Mouse (Mus musculus): ENCODE data around the gene Pnp2. TPM values are rescaled to one million over a fixed set of nuclear protein-coding genes. Genes with fewer than 3 reads are reported as not detected.
A peak's percentile ranks its signal among the peaks of the same experiment; 100 is the strongest.
"Not testable (repeated sequence)": the region's sequence is repeated elsewhere in the genome, so short reads cannot be mapped to it uniquely, and the experiment has no call there.

Gene Pnp2
- polyA plus RNA-seq, 1 experiment from 2014 or later, result 0.55 TPM

DNA sequence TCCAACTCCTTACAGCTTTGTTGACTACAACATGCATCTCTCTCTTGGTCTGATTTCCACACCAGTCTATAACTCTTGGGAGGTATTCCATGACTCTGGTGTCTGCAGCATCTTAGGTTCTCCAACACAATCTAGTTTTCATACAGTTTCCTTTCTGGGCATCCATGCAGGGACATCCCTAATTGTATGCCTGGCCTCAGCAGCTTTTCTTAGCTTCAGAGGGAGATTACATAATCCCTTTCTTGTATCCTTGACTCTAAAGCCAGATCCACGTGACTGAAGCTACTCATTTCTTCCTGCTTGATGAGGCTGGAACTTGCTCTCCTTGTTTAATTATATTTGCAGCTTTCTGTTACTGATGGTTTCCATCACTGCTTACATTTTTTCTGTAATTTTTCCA is 19.1 kb upstream of the Pnp2 start:
- peaks cover under 1% of the 10 kb centered on the region; the same call in 1 of the 2 replicates for H3K4me1 ChIP-seq (replicated peaks)
- no peaks in the 10 kb centered on the region for H3K36me3 ChIP-seq
- no peak overlapping the region for H3K4me2 ChIP-seq (replicated peaks)
- H3K4me3 ChIP-seq (replicated peaks), result no peak overlapping the region
- no peak for ATAC-seq
- H3K27me3 ChIP-seq, result no peaks in the 10 kb centered on the region
- no peak overlapping the region for H3K9ac ChIP-seq (replicated peaks)
- no peak overlapping the region for H3K27ac ChIP-seq
- WGBS, result 61% methylated on average over 1 of the region's 1 CpGs
- H3K9me3 ChIP-seq, result no peaks in the 10 kb centered on the region

DNA sequence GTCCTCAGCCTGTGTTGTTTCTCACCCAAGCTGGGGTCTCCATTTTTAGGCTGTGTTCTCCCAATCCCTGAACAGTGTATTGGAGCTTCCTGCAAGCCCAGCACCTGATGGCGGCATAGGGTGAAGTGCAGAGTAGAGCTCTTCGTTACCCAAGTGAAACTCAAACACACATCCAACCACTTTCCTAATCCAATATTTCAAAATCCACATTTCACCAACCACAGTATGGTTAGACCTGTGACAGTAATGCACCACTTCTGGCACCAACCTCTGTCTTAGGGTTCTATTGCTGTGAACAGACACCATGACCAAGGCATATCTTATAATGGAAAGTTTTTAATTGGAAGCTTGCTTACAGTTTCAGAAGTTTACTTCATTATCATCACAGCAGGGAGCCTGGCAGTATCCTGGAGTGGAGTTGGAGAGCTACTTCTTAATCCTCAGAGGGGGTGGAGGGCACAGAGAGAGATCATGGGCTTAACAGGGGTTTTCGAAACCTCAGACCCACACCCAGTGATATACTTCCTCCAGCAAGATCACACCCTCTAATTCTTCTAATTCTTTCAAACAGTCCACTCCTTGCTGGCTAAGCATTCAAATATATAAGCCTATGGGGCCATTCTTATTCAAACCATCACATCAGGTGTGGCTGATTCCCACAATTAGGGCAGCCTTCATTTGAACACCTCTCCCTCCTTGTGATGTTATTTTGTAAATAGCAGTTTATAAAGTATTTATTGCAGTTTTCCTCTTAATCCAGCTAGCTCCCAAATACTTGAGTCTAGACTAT is 17.5 kb upstream of the Pnp2 start:
- H3K27me3 ChIP-seq, result no peaks in the 10 kb centered on the region
- no peak for ATAC-seq
- H3K9me3 ChIP-seq, result no peaks in the 10 kb centered on the region
- H3K4me1 ChIP-seq (replicated peaks), result no peaks in the 10 kb centered on the region
- no peak overlapping the region for H3K4me2 ChIP-seq (replicated peaks)
- no peak overlapping the region for H3K27ac ChIP-seq
- 87% methylated on average over 3 of the region's 3 CpGs for WGBS
- H3K36me3 ChIP-seq, result no peaks in the 10 kb centered on the region
- H3K9ac ChIP-seq (replicated peaks), result no peak overlapping the region
- H3K4me3 ChIP-seq (replicated peaks), result no peak overlapping the region

DNA sequence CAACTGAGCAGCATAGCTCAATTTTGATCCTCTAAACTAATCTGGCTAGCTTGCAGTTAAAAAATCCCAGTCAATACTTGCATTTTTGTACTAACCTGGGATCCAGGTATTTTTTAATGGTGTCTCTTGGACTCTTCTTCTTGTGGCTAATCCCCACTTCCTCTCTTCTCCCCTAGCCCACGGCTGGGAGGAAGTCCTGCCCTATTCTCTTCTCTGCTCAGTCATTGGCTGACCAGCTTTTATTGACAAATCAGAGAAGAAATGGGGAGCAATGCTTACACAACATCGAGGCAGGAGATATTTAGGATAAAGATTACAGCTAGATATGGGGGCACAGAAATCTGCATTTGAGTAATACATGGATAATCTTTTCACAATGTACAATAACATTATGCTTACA is 16.9 kb upstream of the Pnp2 start:
- 46% methylated on average over 2 of the region's 2 CpGs for WGBS
- no peaks in the 10 kb centered on the region for H3K36me3 ChIP-seq
- no peaks in the 10 kb centered on the region for H3K9me3 ChIP-seq
- H3K27me3 ChIP-seq, result no peaks in the 10 kb centered on the region
- peaks cover 3% of the 10 kb centered on the region; the same call in 1 of the 2 replicates for H3K4me1 ChIP-seq (replicated peaks)
- H3K9ac ChIP-seq (replicated peaks), result no peak overlapping the region
- ATAC-seq, result no peak
- no peak overlapping the region for H3K4me2 ChIP-seq (replicated peaks)
- no peak overlapping the region for H3K4me3 ChIP-seq (replicated peaks)
- H3K27ac ChIP-seq, result no peak overlapping the region

DNA sequence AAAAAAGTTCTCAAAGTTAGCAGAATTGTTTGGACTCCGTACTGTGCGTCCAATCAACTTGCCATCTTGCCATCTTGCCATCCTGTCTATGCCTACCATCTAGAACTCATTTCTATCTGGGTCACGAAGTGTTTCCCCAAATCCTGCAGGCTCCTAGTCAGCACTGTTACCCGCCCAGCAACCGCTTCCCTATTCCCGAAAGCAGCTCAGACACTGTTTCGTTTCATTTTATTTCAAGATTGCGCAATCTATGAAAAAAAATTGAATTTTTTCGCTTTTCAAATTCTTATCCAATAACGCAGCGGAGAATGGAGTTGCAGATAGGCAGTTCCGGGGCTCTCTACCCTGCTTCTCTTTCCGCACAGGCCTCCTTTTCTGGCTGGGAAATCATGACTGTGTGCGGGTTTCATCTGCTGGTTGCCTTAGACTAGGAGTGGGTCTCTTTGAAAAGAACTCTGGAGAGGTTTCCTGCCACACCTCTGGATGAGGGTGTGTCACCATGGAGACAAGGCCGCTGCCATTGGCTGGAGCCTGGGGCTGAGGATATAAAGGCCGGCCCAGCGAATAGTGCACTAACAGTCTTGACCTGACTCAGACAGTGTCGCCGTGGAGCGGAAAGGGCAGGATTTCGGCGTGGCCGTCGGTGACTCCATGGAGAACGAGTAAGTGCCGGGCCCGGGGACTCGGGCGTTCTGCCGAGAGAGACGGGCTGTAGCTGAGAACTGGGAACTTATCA is 11.7 kb upstream of the Pnp2 start, which contains the start of gene Gm49342:
TSS of gene Gm49342 (plus strand) at position 586 of the 736 bp plus-strand sequence.
- WGBS, result 17% methylated on average over 31 of the region's 31 CpGs
- H3K27me3 ChIP-seq, result no peaks in the 10 kb centered on the region
- ATAC-seq, result peak; percentile 99

DNA sequence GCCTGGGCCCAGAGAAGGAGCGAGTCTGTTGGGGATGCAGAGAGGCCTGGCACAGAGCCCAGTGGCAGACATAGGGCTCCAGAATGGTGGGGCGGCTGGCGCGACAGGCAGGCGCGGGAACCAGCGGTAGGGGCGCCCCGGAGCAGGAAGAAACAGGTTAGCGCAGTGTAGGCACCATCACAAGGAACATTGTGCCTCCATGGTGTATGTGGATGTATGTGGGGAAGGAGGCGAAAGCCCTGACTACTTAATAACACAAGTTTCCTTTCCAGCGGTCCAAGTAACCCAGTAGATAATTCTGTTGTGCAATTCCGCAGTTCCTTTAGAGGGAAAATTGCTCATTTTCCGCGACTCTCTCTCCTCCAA is 11.1 kb upstream of the Pnp2 start:
- Histone ChIP-seq H3K4me3 (replicated peaks) (peak overlapping the region; percentile 48), H3K4me1 (replicated peaks) (peaks cover 12% of the 10 kb centered on the region), H3K4me2 (replicated peaks) (peak overlapping the region; percentile 56), H3K27ac (peak overlapping the region; percentile 81), H3K9ac (replicated peaks) (peak overlapping the region; percentile 56)
- H3K36me3 ChIP-seq, H3K9me3 ChIP-seq, H3K27me3 ChIP-seq: not testable (repeated sequence)
- under 1% methylated on average over 15 of the region's 15 CpGs for WGBS
- ATAC-seq, result peak; percentile 97

More for the DNA sequence above, 11.7 kb upstream of the Pnp2 start, which contains the start of gene Gm49342:
- no peaks in the 10 kb centered on the region for H3K36me3 ChIP-seq
- no peaks in the 10 kb centered on the region for H3K9me3 ChIP-seq
- H3K4me3 ChIP-seq (replicated peaks), result peak within 1 kb of the TSS; percentile 48
- peak within 1 kb of the TSS; percentile 81 for H3K27ac ChIP-seq
- peaks cover 12% of the 10 kb centered on the region for H3K4me1 ChIP-seq (replicated peaks)
- H3K9ac ChIP-seq (replicated peaks), result peak within 1 kb of the TSS; percentile 56
- peak within 1 kb of the TSS; percentile 56 for H3K4me2 ChIP-seq (replicated peaks)

DNA sequence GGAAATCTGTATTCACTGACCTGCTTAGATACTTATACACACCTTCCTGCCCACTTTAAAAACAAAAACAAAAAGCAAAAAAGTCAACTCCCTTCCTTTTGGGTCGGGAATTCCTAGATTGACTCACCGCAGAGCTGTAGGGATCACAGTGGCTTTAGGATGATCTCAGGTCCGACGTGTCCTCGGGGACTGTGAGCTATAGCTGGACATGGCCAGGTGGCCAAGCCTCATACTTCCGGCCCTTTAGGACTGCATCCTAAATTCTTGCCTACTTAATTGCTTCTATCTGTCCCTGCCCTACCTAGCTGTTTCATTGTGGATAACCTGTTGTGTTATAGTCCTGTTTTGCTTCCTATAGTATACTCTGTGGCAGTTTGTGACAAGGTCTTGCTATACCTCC is 10.7 kb upstream of the Pnp2 start:
- ATAC-seq, result 0 out of 2 replicates have a peak, but pooled peaks have one; percentile 20

DNA sequence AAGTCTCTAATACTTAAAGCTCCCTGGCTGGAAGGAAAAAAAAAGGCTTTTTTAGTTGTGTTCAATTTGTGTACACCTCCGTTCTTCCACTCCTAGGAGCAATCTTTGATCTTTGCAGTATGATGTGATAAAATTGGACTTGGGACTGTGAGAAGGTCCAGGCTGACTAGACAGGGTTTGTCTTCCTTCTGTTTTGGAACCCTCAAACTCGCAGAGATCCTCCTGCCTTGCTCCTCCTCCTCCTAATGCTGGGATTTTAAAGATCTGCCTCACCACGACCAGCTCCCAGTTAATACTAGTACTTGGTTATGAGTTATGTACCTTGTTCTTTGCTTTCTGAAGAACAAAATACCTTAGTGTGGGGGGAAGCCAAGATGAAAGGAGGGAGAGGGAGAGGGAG is 10.3 kb upstream of the Pnp2 start:
- 25% methylated on average over 3 of the region's 3 CpGs for WGBS
- Histone ChIP-seq H3K9ac (replicated peaks) (peak overlapping the region; percentile 56), H3K4me2 (replicated peaks) (peak overlapping the region; percentile 56), H3K4me1 (replicated peaks) (peaks cover 12% of the 10 kb centered on the region), H3K4me3 (replicated peaks) (peak overlapping the region; percentile 48)
- not testable (repeated sequence) for ATAC-seq, H3K27me3 ChIP-seq, H3K9me3 ChIP-seq, H3K27ac ChIP-seq, H3K36me3 ChIP-seq

More for the DNA sequence above, 10.7 kb upstream of the Pnp2 start:
- not testable (repeated sequence) for H3K9me3 ChIP-seq, H3K36me3 ChIP-seq, H3K27me3 ChIP-seq
- Histone ChIP-seq H3K4me1 (replicated peaks) (peaks cover 12% of the 10 kb centered on the region), H3K4me2 (replicated peaks) (peak overlapping the region; percentile 56), H3K9ac (replicated peaks) (peak overlapping the region; percentile 56), H3K27ac (peak overlapping the region; percentile 81), H3K4me3 (replicated peaks) (peak overlapping the region; percentile 48)
- WGBS, result 8% methylated on average over 6 of the region's 6 CpGs

DNA sequence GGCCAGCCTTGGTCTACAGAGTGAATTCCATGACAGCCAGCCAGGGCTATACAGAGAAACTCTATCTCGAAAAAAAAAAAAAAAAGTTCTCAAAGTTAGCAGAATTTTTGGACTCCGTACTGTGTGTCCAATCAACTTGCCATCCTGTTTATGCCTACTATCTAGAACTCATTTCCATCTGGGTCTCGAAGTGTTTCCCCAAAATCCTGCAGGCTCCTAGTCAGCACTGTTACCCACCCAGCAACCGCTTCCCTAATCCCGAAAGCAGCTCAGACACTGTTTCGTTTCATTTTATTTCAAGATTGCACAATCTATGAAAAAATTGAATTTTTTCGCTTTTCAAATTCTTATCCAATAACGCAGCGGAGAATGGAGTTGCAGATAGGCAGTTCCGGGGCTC is 305 bp upstream of the Pnp2 start:
- WGBS, result 94% methylated on average over 10 of the region's 10 CpGs
- Histone ChIP-seq H3K36me3 (peaks cover 9% of the 10 kb centered on the region), H3K4me2 (replicated peaks) (no peak overlapping the region), H3K9me3 (no peaks in the 10 kb centered on the region), H3K27ac (no peak overlapping the region), H3K4me1 (replicated peaks) (no peaks in the 10 kb centered on the region), H3K27me3 (no peaks in the 10 kb centered on the region), H3K9ac (replicated peaks) (no peak overlapping the region), H3K4me3 (replicated peaks) (no peak overlapping the region)
- no peak for ATAC-seq

DNA sequence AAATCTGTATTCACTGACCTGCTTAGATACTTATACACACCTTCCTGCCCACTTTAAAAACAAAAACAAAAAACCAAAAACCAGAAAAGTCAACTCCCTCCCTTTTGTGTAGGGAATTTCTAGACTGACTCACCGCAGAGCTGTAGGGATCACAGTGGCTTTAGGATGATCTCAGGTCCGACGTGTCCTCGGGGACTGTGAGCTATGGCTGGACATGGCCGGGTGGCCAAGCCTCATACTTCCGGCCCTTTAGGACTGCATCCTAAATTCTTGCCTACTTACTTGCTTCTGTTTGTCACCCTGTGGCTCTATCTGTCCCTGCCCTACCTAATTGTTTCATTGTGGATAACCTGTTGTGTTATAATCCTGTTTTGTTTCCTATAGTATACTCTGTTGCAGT is 932 bp downstream of the Pnp2 start:
- WGBS, result 78% methylated on average over 6 of the region's 6 CpGs
- not testable (repeated sequence) for H3K9ac ChIP-seq (replicated peaks); H3K9me3 ChIP-seq; H3K4me2 ChIP-seq (replicated peaks); H3K27ac ChIP-seq; H3K27me3 ChIP-seq; H3K4me3 ChIP-seq (replicated peaks); ATAC-seq; H3K4me1 ChIP-seq (replicated peaks); H3K36me3 ChIP-seq

DNA sequence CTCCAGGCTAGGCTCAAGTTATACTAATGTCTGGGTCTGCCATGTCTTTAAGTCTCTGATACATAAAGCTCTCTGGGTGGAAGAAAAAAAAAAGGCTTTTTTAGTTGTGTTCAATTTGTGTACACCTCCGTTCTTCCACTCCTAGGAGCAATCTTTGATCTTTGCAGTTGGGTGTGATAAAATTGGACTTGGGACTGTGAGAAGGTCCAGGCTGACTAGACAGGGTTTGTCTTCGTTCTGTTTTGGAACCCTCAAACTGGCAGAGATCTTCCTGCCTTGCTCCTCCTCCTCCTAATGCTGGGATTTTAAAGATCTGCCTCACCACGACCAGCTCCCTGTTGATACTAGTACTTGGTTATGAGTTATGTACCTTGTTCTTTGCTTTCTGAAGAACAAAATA is 1.4 kb downstream of the Pnp2 start:
- not testable (repeated sequence) for H3K36me3 ChIP-seq; H3K4me1 ChIP-seq (replicated peaks); H3K9me3 ChIP-seq; ATAC-seq; H3K9ac ChIP-seq (replicated peaks); H3K27ac ChIP-seq; H3K4me2 ChIP-seq (replicated peaks); H3K27me3 ChIP-seq; H3K4me3 ChIP-seq (replicated peaks)
- 74% methylated on average over 3 of the region's 3 CpGs for WGBS

DNA sequence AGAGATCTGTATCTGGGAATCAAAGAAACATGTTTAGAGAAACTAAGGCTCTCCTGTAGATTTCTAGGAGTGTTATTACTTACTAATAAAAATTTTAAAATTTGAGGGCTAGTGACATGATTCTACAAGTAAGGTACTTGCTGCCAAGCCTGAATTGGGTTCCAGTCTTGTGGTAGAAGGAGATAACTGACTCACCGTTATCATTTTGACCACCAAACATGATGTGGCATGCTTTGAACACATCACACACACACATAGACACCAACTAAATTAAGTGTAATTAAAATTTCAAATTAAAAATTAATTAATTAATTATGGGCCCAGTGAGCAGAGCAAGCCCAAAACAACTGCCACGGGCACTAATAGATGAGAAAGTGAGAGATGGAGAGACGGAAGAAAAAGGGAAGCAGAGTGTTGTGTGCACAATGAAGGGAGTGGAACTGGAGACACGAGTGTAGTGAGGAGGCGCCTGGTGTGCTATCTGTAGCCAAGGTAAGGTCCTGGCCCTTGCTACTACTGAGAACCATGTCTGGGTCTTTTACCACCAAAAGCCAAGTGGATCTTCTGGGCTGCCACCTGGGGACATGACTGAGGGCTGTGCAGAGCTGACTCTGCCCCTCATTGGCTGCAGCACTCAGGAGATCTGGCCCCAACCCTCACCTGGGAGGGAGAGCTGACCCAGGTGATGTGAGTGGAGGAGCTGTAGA is 2.6 kb downstream of the Pnp2 start:
- H3K36me3 ChIP-seq; H3K4me1 ChIP-seq (replicated peaks); ATAC-seq; H3K4me2 ChIP-seq (replicated peaks); H3K4me3 ChIP-seq (replicated peaks); H3K27ac ChIP-seq; H3K9me3 ChIP-seq; H3K9ac ChIP-seq (replicated peaks); H3K27me3 ChIP-seq: not testable (repeated sequence)
- 88% methylated on average over 5 of the region's 5 CpGs for WGBS

All from midbrain, embryonic 13.5 days (tissue).